Mouse (Mus musculus) forebrain, embryonic 11.5 days (tissue): ENCODE measurements around the gene Rrp12. TPM values are rescaled to one million over a fixed set of nuclear protein-coding genes. Genes with fewer than 3 reads are reported as not detected.
"Not testable (repeated sequence)": the region's sequence is repeated elsewhere in the genome, so short reads cannot be mapped to it uniquely, and the experiment has no call there.

ENCODE experiments used
- ATAC-seq: fragments of 200-750 bp; cut with Nextera tagmentation; replicated peaks from 2 replicates; pipeline ENCODE4 v1.8.0; 2017; ENCODE audit warnings: moderate TSS enrichment; ENCODE audit not compliant: low FRiP score
- DNase-seq: peaks from one replicate; pipeline ENCODE4 v3.0.0-alpha.2; 2017; ENCODE audit warnings: low spot score
- H3K27ac ChIP-seq: fragments of 300-500 bp; sonication (generic); 2 replicates; pipeline ENCODE4 v1.5.1; 2014; ENCODE audit warnings: low read depth, low read length
- H3K27me3 ChIP-seq: fragments of 300-500 bp; sonication (generic); 2 replicates; pipeline ENCODE4 v1.6.1; 2014; ENCODE audit warnings: mild to moderate bottlenecking, low read length, mixed read lengths; ENCODE audit not compliant: control insufficient read depth, insufficient read depth
- H3K36me3 ChIP-seq: fragments of 300-500 bp; sonication (generic); 2 replicates; pipeline ENCODE4 v1.6.1; 2014; ENCODE audit warnings: mild to moderate bottlenecking, low read length, moderate library complexity, mixed read lengths; ENCODE audit not compliant: control insufficient read depth, insufficient read depth
- H3K4me1 ChIP-seq: fragments of 300-500 bp; sonication (generic); replicated peaks from 2 replicates; pipeline ENCODE4 v1.6.1; 2014; ENCODE audit warnings: low read length, mixed read lengths; ENCODE audit not compliant: control insufficient read depth, insufficient read depth
- H3K4me2 ChIP-seq: fragments of 300-500 bp; sonication (generic); 2 replicates; pipeline ENCODE4 v1.6.1; 2014; ENCODE audit warnings: low read depth, mild to moderate bottlenecking, low read length, moderate library complexity, mixed read lengths; ENCODE audit not compliant: severe bottlenecking
- H3K4me3 ChIP-seq: fragments of 300-500 bp; sonication (generic); 2 replicates; pipeline ENCODE4 v1.5.1; 2014; ENCODE audit warnings: low read depth, low read length
- H3K9ac ChIP-seq: fragments of 300-500 bp; sonication (generic); 2 replicates; pipeline ENCODE4 v1.6.1; 2014; ENCODE audit warnings: low read length
- H3K9me3 ChIP-seq: fragments of 300-500 bp; sonication (generic); 2 replicates; pipeline ENCODE4 v1.6.1; 2016; ENCODE audit warnings: low read length, mixed read lengths; ENCODE audit not compliant: control insufficient read depth
- WGBS: fragments of 180-500 bp; shearing (Covaris S2); extraction: QIAGEN DNeasy Blood & Tissue Kit; methylation state at CpG from one replicate; pipeline ENCODE4 v1.1.7; 2014; 5-methylcytosine and 5-hydroxymethylcytosine counted together
- polyA plus RNA-seq: library from polyadenylated mRNA; unstranded; fragments of >200 nt; fragmentation: Nextera tagmentation; extraction: Ambion mirVana; gene quantifications from 2 replicates; pipeline ENCODE4 v1.2.1, GENCODE M21; 2014

Rrp12 gene
- polyA plus RNA-seq, 1 experiment from 2014 or later, result 26.1 TPM

- DNase-seq, result no peak
- Histone ChIP-seq H3K9me3 (no peaks in the 10 kb centered on the region), H3K4me1 (no peaks in the 10 kb centered on the region), H3K27ac (no peak overlapping the region), H3K4me3 (no peak overlapping the region), H3K4me2 (no peak overlapping the region), H3K27me3 (no peaks in the 10 kb centered on the region), H3K9ac (no peak overlapping the region), H3K36me3 (peaks cover 17% of the 10 kb centered on the region)
- WGBS, result 72% methylated on average over 4 of the region's 4 CpGs
- no peak for ATAC-seq
These were observed 23.5 kb upstream of the Rrp12 start for GRCm38 (mm10) chr19:41919471-41919870.

- ATAC-seq, result no peak
- H3K4me3 ChIP-seq, result no peak overlapping the region
- DNase-seq, result no peak
- no peaks in the 10 kb centered on the region for H3K9me3 ChIP-seq
- H3K27me3 ChIP-seq, result no peaks in the 10 kb centered on the region
- WGBS, result 93% methylated on average over 4 of the region's 4 CpGs
- H3K4me2 ChIP-seq, result no peak overlapping the region
- H3K4me1 ChIP-seq, result peaks cover 5% of the 10 kb centered on the region
- no peak overlapping the region for H3K27ac ChIP-seq
- peaks cover 17% of the 10 kb centered on the region for H3K36me3 ChIP-seq
- no peak overlapping the region for H3K9ac ChIP-seq
These were observed 20.9 kb upstream of the Rrp12 start for GRCm38 (mm10) chr19:41916853-41917252.

- H3K36me3 ChIP-seq, result peaks cover 17% of the 10 kb centered on the region
These were observed 19.3 kb upstream of the Rrp12 start for GRCm38 (mm10) chr19:41915294-41915693.

GRCm38 (mm10) chr19:41914592-41914882, 18.6 kb upstream of the Rrp12 start:
- not testable (repeated sequence) for H3K27ac ChIP-seq, ATAC-seq, H3K27me3 ChIP-seq, H3K4me1 ChIP-seq, DNase-seq, H3K4me3 ChIP-seq, H3K9me3 ChIP-seq, H3K9ac ChIP-seq, H3K4me2 ChIP-seq
- H3K36me3 ChIP-seq, result peaks cover 17% of the 10 kb centered on the region

More at GRCm38 (mm10) chr19:41915294-41915693, 19.3 kb upstream of the Rrp12 start:
- no peak for DNase-seq
- peaks cover 5% of the 10 kb centered on the region for H3K4me1 ChIP-seq
- ATAC-seq, result no peak
- no peak overlapping the region for H3K27ac ChIP-seq
- no peaks in the 10 kb centered on the region for H3K27me3 ChIP-seq
- WGBS, result 86% methylated on average over 3 of the region's 3 CpGs
- H3K9me3 ChIP-seq, result no peaks in the 10 kb centered on the region
- H3K4me2 ChIP-seq, result no peak overlapping the region
- no peak overlapping the region for H3K4me3 ChIP-seq
- H3K9ac ChIP-seq, result no peak overlapping the region

GRCm38 (mm10) chr19:41913774-41914591, 18.0 kb upstream of the Rrp12 start:
- H3K9me3 ChIP-seq, result no peaks in the 10 kb centered on the region
- DNase-seq (no peak), ATAC-seq (no peak)
- H3K4me1 ChIP-seq, result peaks cover 5% of the 10 kb centered on the region
- H3K27me3 ChIP-seq, result no peaks in the 10 kb centered on the region
- peak overlapping the region; percentile 60 for H3K4me2 ChIP-seq
- H3K36me3 ChIP-seq, result peaks cover 15% of the 10 kb centered on the region
- H3K9ac ChIP-seq, result peak overlapping the region; percentile 97
- H3K27ac ChIP-seq, result no peak overlapping the region
- H3K4me3 ChIP-seq, result peak overlapping the region; percentile 96
- WGBS, result 34% methylated on average over 6 of the region's 6 CpGs

- peak overlapping the region; percentile 97 for H3K9ac ChIP-seq
- peak overlapping the region; percentile 96 for H3K4me3 ChIP-seq
- H3K36me3 ChIP-seq, result peaks cover 11% of the 10 kb centered on the region
- H3K4me2 ChIP-seq, result peak overlapping the region; percentile 60
- H3K27ac ChIP-seq, result peak overlapping the region; percentile 71
- no peaks in the 10 kb centered on the region for H3K27me3 ChIP-seq
- under 1% methylated on average over 52 of the region's 53 CpGs for WGBS
- peaks cover 5% of the 10 kb centered on the region for H3K4me1 ChIP-seq
- ATAC-seq (peak; percentile 80), DNase-seq (peak; percentile 73)
- H3K9me3 ChIP-seq, result no peaks in the 10 kb centered on the region
These were observed 16.4 kb upstream of the Rrp12 start for GRCm38 (mm10) chr19:41912121-41913080.

- H3K36me3 ChIP-seq, result peaks cover 6% of the 10 kb centered on the region; the same call in 1 of the 2 replicates
- H3K9ac ChIP-seq, result peak within 1 kb of the TSS; percentile 97
- H3K27me3 ChIP-seq, result no peaks in the 10 kb centered on the region
- ATAC-seq (peak; percentile 92), DNase-seq (peak; percentile 100)
- H3K27ac ChIP-seq, result peak within 1 kb of the TSS; percentile 85
- no peaks in the 10 kb centered on the region for H3K9me3 ChIP-seq
- H3K4me2 ChIP-seq, result peak within 1 kb of the TSS; percentile 60
- 6% methylated on average over 51 of the region's 54 CpGs for WGBS
- H3K4me3 ChIP-seq, result peak within 1 kb of the TSS; percentile 96
- peaks cover 5% of the 10 kb centered on the region for H3K4me1 ChIP-seq
These were observed 15.5 kb upstream of the Rrp12 start, which contains the start of gene Pgam1 for GRCm38 (mm10) chr19:41911178-41912073. TSS of gene Pgam1 (plus strand) at chr19:41911923.

- WGBS, result 82% methylated on average over 2 of the region's 2 CpGs
- H3K27ac ChIP-seq, result no peak overlapping the region
- no peaks in the 10 kb centered on the region for H3K9me3 ChIP-seq
- H3K4me2 ChIP-seq, result no peak overlapping the region
- H3K36me3 ChIP-seq, result no peaks in the 10 kb centered on the region
- H3K4me1 ChIP-seq, result peaks cover 5% of the 10 kb centered on the region
- no peak for ATAC-seq
- no peaks in the 10 kb centered on the region for H3K27me3 ChIP-seq
- no peak overlapping the region for H3K4me3 ChIP-seq
- H3K9ac ChIP-seq, result no peak overlapping the region
- no peak for DNase-seq
These were observed 14.4 kb upstream of the Rrp12 start for GRCm38 (mm10) chr19:41910396-41910795.
